ENCODE assay signal across 7 mouse cellular contexts in the genomic region with DNA sequence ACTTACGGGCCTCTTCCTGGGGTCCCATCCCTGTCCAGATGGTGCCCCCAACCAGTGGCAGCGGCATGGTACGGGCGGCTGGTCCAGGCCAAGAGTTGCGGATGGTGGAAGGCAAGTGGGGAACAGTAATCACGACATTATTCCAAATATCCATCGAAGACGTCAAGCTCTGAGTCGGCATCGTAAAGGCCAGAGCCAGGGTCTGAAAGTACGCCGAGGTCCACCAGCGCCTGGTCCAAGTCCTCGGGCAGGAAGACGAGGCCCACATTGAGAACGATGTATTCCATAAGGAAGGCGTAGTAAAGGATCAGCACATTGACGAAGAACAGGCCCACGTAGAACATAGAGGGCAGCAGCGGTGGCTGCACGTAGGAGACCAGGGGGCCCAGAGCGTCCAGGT. TPM values are rescaled to one million over a fixed set of nuclear protein-coding genes. Genes with fewer than 3 reads are reported as not detected.
DNase-seq lines count a peak whose midpoint lies in the region; ATAC-seq and TF ChIP-seq lines count a peak whose summit lies in the region.

No protein-coding gene starts in this region.

- peak overlapping the region; percentile 92 for H3K4me3 ChIP-seq in cerebellum, adult 2 months (replicated peaks; ENCODE audit: insufficient read depth, low read depth, low read length)
- H3K4me3 ChIP-seq in heart, embryonic 13.5 days: peak overlapping the region; percentile 90
- peak overlapping the region; percentile 71 for H3K4me3 ChIP-seq in limb, embryonic 11.5 days (ENCODE audit: low read depth, low read length)

- peaks cover 22% of the 10 kb centered on the region for H3K4me1 ChIP-seq in cerebellum, adult 2 months (ENCODE audit: control insufficient read depth, insufficient read depth, low read length)
- H3K4me1 ChIP-seq in heart, embryonic 13.5 days: peaks cover 65% of the 10 kb centered on the region
- H3K4me1 ChIP-seq in limb, embryonic 11.5 days (ENCODE audit: control insufficient read depth, insufficient read depth, low read length): peaks cover 27% of the 10 kb centered on the region

- H3K27ac ChIP-seq in cerebellum, adult 2 months (ENCODE audit: insufficient read depth, low read length): peak overlapping the region; percentile 83
- H3K27ac ChIP-seq in heart, embryonic 13.5 days (replicated peaks): peak overlapping the region; percentile 95
- 0 out of 2 replicates have a peak overlapping the region, but pooled peaks have one; percentile 57 for H3K27ac ChIP-seq in limb, embryonic 11.5 days (replicated peaks; ENCODE audit: low read depth, low read length)

- H3K9ac ChIP-seq in heart, embryonic 13.5 days: peak overlapping the region; percentile 96
- peak overlapping the region; percentile 90 for H3K9ac ChIP-seq in limb, embryonic 11.5 days (ENCODE audit: low read length)

- ATAC-seq in heart, embryonic 13.5 days (ENCODE audit: extremely low read depth, insufficient number of reproducible peaks, low FRiP score, low TSS enrichment): no peak
- ATAC-seq in limb, embryonic 11.5 days (ENCODE audit: insufficient number of reproducible peaks, low FRiP score, low TSS enrichment, low read depth): 0 out of 2 replicates have a peak, but pooled peaks have one; percentile 7

- no peaks in the 10 kb centered on the region for H3K9me3 ChIP-seq in heart, embryonic 13.5 days
- no peaks in the 10 kb centered on the region for H3K9me3 ChIP-seq in limb, embryonic 11.5 days (ENCODE audit: control insufficient read depth, low read length)

- H3K4me2 ChIP-seq in heart, embryonic 13.5 days: peak overlapping the region; percentile 88
- peak overlapping the region; percentile 94 for H3K4me2 ChIP-seq in limb, embryonic 11.5 days (ENCODE audit: low read depth, severe bottlenecking)

- no peaks in the 10 kb centered on the region for H3K36me3 ChIP-seq in heart, embryonic 13.5 days
- no peaks in the 10 kb centered on the region for H3K36me3 ChIP-seq in limb, embryonic 11.5 days (ENCODE audit: control insufficient read depth, insufficient read depth, low read length)

- DNase-seq in right cerebral cortex, postnatal 4 days: peak; percentile 16
- no peak for DNase-seq in right cerebral cortex, postnatal 36 days (ENCODE audit: low spot score in 2 of 2)
- DNase-seq in cerebellum, adult 2 months: peak; percentile 49 to 59
- no peak for DNase-seq in limb, embryonic 11.5 days (ENCODE audit: low spot score)
- DNase-seq in naive thymus-derived CD4-positive, alpha-beta T cell, adult 2 months (ENCODE audit: low read depth): peak; percentile 38
- DNase-seq in yolk sac, embryonic 10.5 days (ENCODE audit: low spot score): no peak

- under 1% methylated on average over 22 of the region's 22 CpGs for WGBS in cerebellum, adult 2 months
- WGBS in heart, embryonic 13.5 days: 4% methylated on average over 22 of the region's 22 CpGs
- 3% methylated on average over 22 of the region's 22 CpGs for WGBS in limb, embryonic 11.5 days

- TF ChIP-seq CTCF in cerebellum, adult 2 months (IDR thresholded peaks at IDR 0.05; ENCODE audit: borderline replicate concordance, insufficient read depth, low read depth, low read length): no peak

- TF ChIP-seq POLR2A in cerebellum, adult 2 months (IDR thresholded peaks at IDR 0.05; ENCODE audit: borderline replicate concordance, insufficient read depth, low read length): no peak

- no peaks in the 10 kb centered on the region; the same call in 1 of the 2 replicates for H3K27me3 ChIP-seq in cerebellum, adult 2 months (ENCODE audit: control insufficient read depth, insufficient read depth, low read length)
- H3K27me3 ChIP-seq in heart, embryonic 13.5 days (replicated peaks): no peaks in the 10 kb centered on the region
- H3K27me3 ChIP-seq in limb, embryonic 11.5 days (ENCODE audit: control insufficient read depth, insufficient read depth, low read length): no peaks in the 10 kb centered on the region

RNA-seq across cellular contexts. Expression of a gene that starts 0.6 kb away (rescaled TPM):
- 126 and 143 TPM in 2 replicates for polyA plus RNA-seq in cerebellum, adult 2 months (2012; rRNA removed)
- 13.3 and 15.0 TPM in 2 replicates for polyA plus RNA-seq in heart, embryonic 13.5 days (2015; fragmentation: Nextera tagmentation; extraction: Ambion mirVana)
- polyA plus RNA-seq in limb, embryonic 11.5 days (2014; fragmentation: Nextera tagmentation; extraction: Ambion mirVana): 30.6 and 31.6 TPM in 2 replicates

RNA-seq across cellular contexts. Expression of a gene that starts 2.9 kb away (rescaled TPM):
- polyA plus RNA-seq in cerebellum, adult 2 months (2012; rRNA removed): 48.7 and 51.2 TPM in 2 replicates
- polyA plus RNA-seq in heart, embryonic 13.5 days (2015; fragmentation: Nextera tagmentation; extraction: Ambion mirVana): 24.9 and 29.7 TPM in 2 replicates
- polyA plus RNA-seq in limb, embryonic 11.5 days (2014; fragmentation: Nextera tagmentation; extraction: Ambion mirVana): 32.3 and 35.2 TPM in 2 replicates

Comparison
In these comparisons a context has a peak if more than half of its experiments do, and no peak if none do; other contexts are left out.
1. DNase-seq: peak in right cerebral cortex, postnatal 4 days (single experiment), cerebellum, adult 2 months (2 of 2) and naive thymus-derived CD4-positive, alpha-beta T cell, adult 2 months (single experiment); none in right cerebral cortex, postnatal 36 days (0 of 2), limb, embryonic 11.5 days (single experiment) and yolk sac, embryonic 10.5 days (single experiment).
2. Peak in every context shown above with its lines, with median percentiles within 50 percentile points of each other: H3K27ac ChIP-seq and H3K4me3 ChIP-seq.